Mouse (Mus musculus) liver, embryonic 15.5 days (tissue): Measurements from ENCODE around the gene Ptprg. TPM values are rescaled to one million over a fixed set of nuclear protein-coding genes. Genes with fewer than 3 reads are reported as not detected.

Experiments
- ATAC-seq: fragments of 200-750 bp; cut with Nextera tagmentation; 2 replicates; pipeline ENCODE4 v1.8.0; 2017; ENCODE audit warnings: moderate number of reproducible peaks, mild to moderate bottlenecking, moderate library complexity; ENCODE audit not compliant: insufficient read depth
- H3K27ac ChIP-seq: fragments of 300-500 bp; sonication (generic); replicated peaks from 2 replicates; pipeline ENCODE4 v1.5.1; 2015; ENCODE audit warnings: mild to moderate bottlenecking, inconsistent platforms
- H3K27me3 ChIP-seq: fragments of 300-500 bp; sonication (generic); 2 replicates; pipeline ENCODE4 v1.6.1; 2015; ENCODE audit warnings: mild to moderate bottlenecking, inconsistent platforms
- H3K36me3 ChIP-seq: fragments of 300-500 bp; sonication (generic); replicated peaks from 2 replicates; pipeline ENCODE4 v1.6.1; 2015; ENCODE audit warnings: moderate library complexity, mild to moderate bottlenecking, inconsistent platforms
- H3K4me1 ChIP-seq: fragments of 300-500 bp; sonication (generic); replicated peaks from 2 replicates; pipeline ENCODE4 v1.6.1; 2015; ENCODE audit warnings: inconsistent platforms
- H3K4me2 ChIP-seq: fragments of 300-500 bp; sonication (generic); 2 replicates; pipeline ENCODE4 v1.6.1; 2015; ENCODE audit warnings: moderate library complexity, mild to moderate bottlenecking, inconsistent platforms
- H3K4me3 ChIP-seq: fragments of 300-500 bp; sonication (generic); replicated peaks from 2 replicates; pipeline ENCODE4 v1.5.1; 2015; ENCODE audit warnings: mild to moderate bottlenecking, inconsistent platforms
- H3K9ac ChIP-seq: fragments of 300-500 bp; sonication (generic); 2 replicates; pipeline ENCODE4 v1.6.1; 2015; ENCODE audit warnings: moderate library complexity, mild to moderate bottlenecking, inconsistent platforms
- H3K9me3 ChIP-seq: fragments of 300-500 bp; sonication (generic); replicated peaks from 2 replicates; pipeline ENCODE4 v1.6.1; 2016; ENCODE audit warnings: inconsistent platforms
- WGBS: fragments of 180-500 bp; shearing (Covaris S2); methylation state at CpG from one replicate; pipeline ENCODE4 v1.1.7; 2015; ENCODE audit warnings: mixed read lengths; ENCODE audit not compliant: insufficient replicate concordance; 5-methylcytosine and 5-hydroxymethylcytosine counted together
- polyA plus RNA-seq: library from polyadenylated mRNA; unstranded; fragments of >200 nt; fragmentation: Nextera tagmentation; extraction: Ambion mirVana; gene quantifications from 2 replicates; pipeline ENCODE4 v1.2.1, GENCODE M21; 2015

The Ptprg gene
- 1.3 and 3.0 TPM in 2 replicates for polyA plus RNA-seq

- peak within 1 kb of the TSS; percentile 55 for H3K4me3 ChIP-seq
- H3K9me3 ChIP-seq = no peaks in the 10 kb centered on the region
- peaks cover 3% of the 10 kb centered on the region; the same call in 1 of the 2 replicates for H3K4me1 ChIP-seq
- no peaks in the 10 kb centered on the region for H3K36me3 ChIP-seq
- peaks cover 63% of the 10 kb centered on the region for H3K27me3 ChIP-seq
- under 1% methylated on average over 39 of the region's 40 CpGs for whole genome bisulfite sequencing
- peak; percentile 72 for ATAC-seq
- peak within 1 kb of the TSS; percentile 64 for H3K27ac ChIP-seq
- peak within 1 kb of the TSS; percentile 45 for H3K9ac ChIP-seq
- peak within 1 kb of the TSS; percentile 64 for H3K4me2 ChIP-seq
These were observed at the start of gene Ptprg for GRCm38 (mm10) chr14:11553273-11553665. Gene Ptprg, plus strand, starts transcription at chr14:11553532.

GRCm38 (mm10) chr14:11503803-11504365 lies 49.4 kb upstream of the Ptprg start:
- Histone ChIP-seq H3K9me3 (no peaks in the 10 kb centered on the region), H3K4me2 (no peak overlapping the region), H3K9ac (no peak overlapping the region), H3K4me1 (no peaks in the 10 kb centered on the region), H3K27ac (no peak overlapping the region), H3K36me3 (no peaks in the 10 kb centered on the region), H3K27me3 (no peaks in the 10 kb centered on the region), H3K4me3 (no peak overlapping the region)
- 43% methylated on average over 7 of the region's 7 CpGs for WGBS
- ATAC-seq = no peak

GRCm38 (mm10) chr14:11510173-11510572 lies 43.2 kb upstream of the Ptprg start:
- ATAC-seq = no peak
- H3K9me3 ChIP-seq = no peaks in the 10 kb centered on the region
- 71% methylated on average over 1 of the region's 1 CpGs for WGBS
- H3K36me3 ChIP-seq = no peaks in the 10 kb centered on the region
- no peak overlapping the region for H3K4me2 ChIP-seq
- no peak overlapping the region for H3K4me3 ChIP-seq
- no peak overlapping the region for H3K9ac ChIP-seq
- H3K4me1 ChIP-seq = no peaks in the 10 kb centered on the region
- H3K27ac ChIP-seq = no peak overlapping the region
- H3K27me3 ChIP-seq = no peaks in the 10 kb centered on the region

GRCm38 (mm10) chr14:11519171-11519570 lies 34.2 kb upstream of the Ptprg start:
- Histone ChIP-seq H3K27ac (no peak overlapping the region), H3K27me3 (no peaks in the 10 kb centered on the region), H3K4me1 (no peaks in the 10 kb centered on the region), H3K4me2 (no peak overlapping the region), H3K9ac (no peak overlapping the region), H3K4me3 (no peak overlapping the region), H3K9me3 (no peaks in the 10 kb centered on the region), H3K36me3 (no peaks in the 10 kb centered on the region)
- no peak for ATAC-seq
- 57% methylated on average over 2 of the region's 2 CpGs for WGBS

GRCm38 (mm10) chr14:11523052-11523451 lies 30.3 kb upstream of the Ptprg start:
- Histone ChIP-seq H3K9ac (no peak overlapping the region), H3K27me3 (no peaks in the 10 kb centered on the region), H3K27ac (no peak overlapping the region), H3K9me3 (no peaks in the 10 kb centered on the region), H3K36me3 (no peaks in the 10 kb centered on the region), H3K4me3 (no peak overlapping the region), H3K4me2 (no peak overlapping the region), H3K4me1 (no peaks in the 10 kb centered on the region)
- ATAC-seq = peak; percentile 66; the same call in 1 of the 2 replicates
- 54% methylated on average over 3 of the region's 3 CpGs for WGBS

- Histone ChIP-seq H3K27me3 (no peaks in the 10 kb centered on the region), H3K4me1 (no peaks in the 10 kb centered on the region), H3K4me3 (no peak overlapping the region), H3K9ac (no peak overlapping the region), H3K4me2 (no peak overlapping the region), H3K36me3 (no peaks in the 10 kb centered on the region), H3K9me3 (no peaks in the 10 kb centered on the region), H3K27ac (no peak overlapping the region)
- no peak for ATAC-seq
- WGBS = 74% methylated on average over 4 of the region's 4 CpGs
These were observed 23.7 kb upstream of the Ptprg start for GRCm38 (mm10) chr14:11529591-11529990.

GRCm38 (mm10) chr14:11534456-11534855 lies 18.9 kb upstream of the Ptprg start:
- Histone ChIP-seq H3K36me3 (no peaks in the 10 kb centered on the region), H3K9me3 (no peaks in the 10 kb centered on the region), H3K27ac (no peak overlapping the region), H3K27me3 (no peaks in the 10 kb centered on the region), H3K9ac (no peak overlapping the region), H3K4me3 (no peak overlapping the region), H3K4me2 (no peak overlapping the region), H3K4me1 (no peaks in the 10 kb centered on the region)
- no peak for ATAC-seq
- 58% methylated on average over 1 of the region's 1 CpGs for WGBS

- H3K27me3 ChIP-seq = no peaks in the 10 kb centered on the region
- H3K4me1 ChIP-seq = no peaks in the 10 kb centered on the region
- ATAC-seq = no peak
- H3K36me3 ChIP-seq = no peaks in the 10 kb centered on the region
- 51% methylated on average over 5 of the region's 5 CpGs for WGBS
- H3K9ac ChIP-seq = no peak overlapping the region
- no peaks in the 10 kb centered on the region for H3K9me3 ChIP-seq
- no peak overlapping the region for H3K4me3 ChIP-seq
- H3K27ac ChIP-seq = no peak overlapping the region
- H3K4me2 ChIP-seq = no peak overlapping the region
These were observed 17.2 kb upstream of the Ptprg start for GRCm38 (mm10) chr14:11536121-11536520.

GRCm38 (mm10) chr14:11551892-11552291 lies 1.4 kb upstream of the Ptprg start:
- no peak overlapping the region for H3K27ac ChIP-seq
- WGBS = 6% methylated on average over 11 of the region's 11 CpGs
- H3K36me3 ChIP-seq = no peaks in the 10 kb centered on the region
- peak overlapping the region; percentile 64 for H3K4me2 ChIP-seq
- ATAC-seq = no peak
- H3K9ac ChIP-seq = no peak overlapping the region
- H3K4me3 ChIP-seq = peak overlapping the region; percentile 55
- H3K27me3 ChIP-seq = peaks cover 58% of the 10 kb centered on the region
- no peaks in the 10 kb centered on the region for H3K9me3 ChIP-seq
- H3K4me1 ChIP-seq = peaks cover 3% of the 10 kb centered on the region; the same call in 1 of the 2 replicates

GRCm38 (mm10) chr14:11552521-11553272 lies 635 bp upstream of the Ptprg start:
- peak overlapping the region; percentile 35 for H3K9ac ChIP-seq
- ATAC-seq = 0 out of 2 replicates have a peak, but pooled peaks have one; percentile 13
- 2% methylated on average over 33 of the region's 33 CpGs for WGBS
- no peaks in the 10 kb centered on the region for H3K36me3 ChIP-seq
- H3K27me3 ChIP-seq = peaks cover 63% of the 10 kb centered on the region
- H3K9me3 ChIP-seq = no peaks in the 10 kb centered on the region
- H3K27ac ChIP-seq = peak overlapping the region; percentile 51; the same call in 1 of the 2 replicates
- peak overlapping the region; percentile 64 for H3K4me2 ChIP-seq
- H3K4me1 ChIP-seq = peaks cover 3% of the 10 kb centered on the region; the same call in 1 of the 2 replicates
- H3K4me3 ChIP-seq = peak overlapping the region; percentile 55

GRCm38 (mm10) chr14:11553679-11554305 lies 460 bp downstream of the Ptprg start:
- Histone ChIP-seq H3K4me1 (peaks cover 3% of the 10 kb centered on the region; the same call in 1 of the 2 replicates), H3K4me2 (peak overlapping the region; percentile 64), H3K9ac (peak overlapping the region; percentile 45), H3K4me3 (peak overlapping the region; percentile 55), H3K36me3 (no peaks in the 10 kb centered on the region), H3K27ac (peak overlapping the region; percentile 64), H3K27me3 (peaks cover 63% of the 10 kb centered on the region), H3K9me3 (no peaks in the 10 kb centered on the region)
- ATAC-seq = peak; percentile 33; the same call in 1 of the 2 replicates
- under 1% methylated on average over 57 of the region's 57 CpGs for WGBS
